Mouse (Mus musculus): ENCODE measurements around the gene Frmd3. TPM values are rescaled to one million over a fixed set of nuclear protein-coding genes. Genes with fewer than 3 reads are reported as not detected.

The Frmd3 gene
- polyA plus RNA-seq, 1 experiment from 2014 or later: 1.4 TPM

- Histone ChIP-seq H3K9ac (ENCODE audit: low read length) (no peak overlapping the region), H3K4me1 (ENCODE audit: control insufficient read depth, insufficient read depth, low read length) (no peaks in the 10 kb centered on the region), H3K4me2 (ENCODE audit: low read depth, severe bottlenecking) (no peak overlapping the region), H3K36me3 (ENCODE audit: control insufficient read depth, insufficient read depth, low read length) (no peaks in the 10 kb centered on the region), H3K27ac (replicated peaks; ENCODE audit: low read depth, low read length) (no peak overlapping the region), H3K4me3 (ENCODE audit: low read depth, low read length) (no peak overlapping the region), H3K27me3 (ENCODE audit: control insufficient read depth, insufficient read depth, low read length) (no peaks in the 10 kb centered on the region), H3K9me3 (ENCODE audit: control insufficient read depth, low read length) (no peaks in the 10 kb centered on the region)
- ATAC-seq (ENCODE audit: insufficient number of reproducible peaks, low FRiP score, low TSS enrichment, low read depth) (no peak), DNase-seq (ENCODE audit: low spot score) (no peak)
- 88% methylated on average over 3 of the region's 3 CpGs for WGBS
Measured at GRCm38 (mm10) chr4:74233534-74233933, 220.3 kb downstream of the Frmd3 start.

- Histone ChIP-seq H3K36me3 (ENCODE audit: control insufficient read depth, insufficient read depth, low read length) (no peaks in the 10 kb centered on the region), H3K9me3 (ENCODE audit: control insufficient read depth, low read length) (no peaks in the 10 kb centered on the region), H3K9ac (ENCODE audit: low read length) (no peak within 1 kb of the TSS), H3K4me3 (ENCODE audit: low read depth, low read length) (no peak within 1 kb of the TSS), H3K4me2 (ENCODE audit: low read depth, severe bottlenecking) (no peak within 1 kb of the TSS), H3K27me3 (ENCODE audit: control insufficient read depth, insufficient read depth, low read length) (no peaks in the 10 kb centered on the region), H3K27ac (replicated peaks; ENCODE audit: low read depth, low read length) (no peak within 1 kb of the TSS), H3K4me1 (ENCODE audit: control insufficient read depth, insufficient read depth, low read length) (no peaks in the 10 kb centered on the region)
- ATAC-seq (ENCODE audit: insufficient number of reproducible peaks, low FRiP score, low TSS enrichment, low read depth): no peak
- DNase-seq (ENCODE audit: low spot score): no peak
- WGBS: 76% methylated on average over 1 of the region's 1 CpGs
Measured at GRCm38 (mm10) chr4:74242176-74242575, 228.9 kb downstream of the Frmd3 start, which contains the start of gene Kdm4c. Gene Kdm4c, plus strand, starts transcription at chr4:74242497.

Other genes with a start within 250 kb of the Frmd3 start
- 1.7 and 1.9 TPM in 2 replicates for gene Rasef, start 222.4 kb upstream of the Frmd3 start, polyA plus RNA-seq (2014; fragmentation: Nextera tagmentation; extraction: Ambion mirVana)
- gene Gm11758, start 137.2 kb upstream of the Frmd3 start, polyA plus RNA-seq (2014; fragmentation: Nextera tagmentation; extraction: Ambion mirVana): not detected in 2 replicates
- gene Gm11757, start 122.3 kb upstream of the Frmd3 start, polyA plus RNA-seq (2014; fragmentation: Nextera tagmentation; extraction: Ambion mirVana): not detected in 2 replicates
- not detected in 2 replicates for gene Gm13871, start 107.5 kb upstream of the Frmd3 start, polyA plus RNA-seq (2014; fragmentation: Nextera tagmentation; extraction: Ambion mirVana)
- gene Gm11756, start 92.7 kb upstream of the Frmd3 start, polyA plus RNA-seq (2014; fragmentation: Nextera tagmentation; extraction: Ambion mirVana): not detected in 2 replicates
- gene 2310002L09Rik, start 62.6 kb upstream of the Frmd3 start, polyA plus RNA-seq (2014; fragmentation: Nextera tagmentation; extraction: Ambion mirVana): 1.2 TPM in 2 replicates
- 8.9 and 9.8 TPM in 2 replicates for gene Kdm4c, start 229.1 kb downstream of the Frmd3 start, polyA plus RNA-seq (2014; fragmentation: Nextera tagmentation; extraction: Ambion mirVana)

Measured in limb, embryonic 11.5 days (tissue).